Mouse (Mus musculus) neural tube, embryonic 15.5 days (tissue): Measurements from ENCODE around the gene Atp2c2. TPM values are rescaled to one million over a fixed set of nuclear protein-coding genes. Genes with fewer than 3 reads are reported as not detected.

Source experiments
- ATAC-seq: fragments of 200-750 bp; cut with Nextera tagmentation; 2 replicates; pipeline ENCODE4 v1.8.0; 2017; ENCODE audit warnings: mild to moderate bottlenecking, moderate TSS enrichment, moderate library complexity; ENCODE audit not compliant: low FRiP score
- H3K27ac ChIP-seq: fragments of 300-500 bp; sonication (generic); replicated peaks from 2 replicates; pipeline ENCODE4 v1.5.1; 2015; ENCODE audit warnings: mild to moderate bottlenecking, inconsistent platforms
- H3K27me3 ChIP-seq: fragments of 300-500 bp; sonication (generic); replicated peaks from 2 replicates; pipeline ENCODE4 v1.6.1; 2015; ENCODE audit warnings: inconsistent platforms
- H3K36me3 ChIP-seq: fragments of 300-500 bp; sonication (generic); 2 replicates; pipeline ENCODE4 v1.6.1; 2015; ENCODE audit warnings: inconsistent platforms
- H3K4me1 ChIP-seq: fragments of 300-500 bp; sonication (generic); 2 replicates; pipeline ENCODE4 v1.6.1; 2015; ENCODE audit warnings: inconsistent platforms
- H3K4me2 ChIP-seq: fragments of 300-500 bp; sonication (generic); 2 replicates; pipeline ENCODE4 v1.6.1; 2015; ENCODE audit warnings: inconsistent platforms, mild to moderate bottlenecking, moderate library complexity
- H3K4me3 ChIP-seq: fragments of 300-500 bp; sonication (generic); replicated peaks from 2 replicates; pipeline ENCODE4 v1.5.1; 2015; ENCODE audit warnings: mild to moderate bottlenecking, inconsistent platforms
- H3K9ac ChIP-seq: fragments of 300-500 bp; sonication (generic); replicated peaks from 2 replicates; pipeline ENCODE4 v1.6.1; 2015; ENCODE audit warnings: mild to moderate bottlenecking, inconsistent platforms
- H3K9me3 ChIP-seq: fragments of 300-500 bp; sonication (generic); replicated peaks from 2 replicates; pipeline ENCODE4 v1.6.1; 2016; ENCODE audit warnings: inconsistent platforms
- WGBS: fragments of 180-500 bp; shearing (Covaris S2); methylation state at CpG from one replicate; pipeline ENCODE4 v1.1.7; 2015; ENCODE audit warnings: mixed read lengths; 5-methylcytosine and 5-hydroxymethylcytosine counted together
- polyA plus RNA-seq: library from polyadenylated mRNA; unstranded; fragments of >200 nt; fragmentation: Nextera tagmentation; extraction: Ambion mirVana; gene quantifications from 2 replicates; pipeline ENCODE4 v1.2.1, GENCODE M21; 2015

The Atp2c2 gene
- polyA plus RNA-seq, 1 experiment from 2014 or later = 0.36 TPM

GRCm38 (mm10) chr8:119779013-119779737, 79.4 kb downstream of the Atp2c2 start:
- H3K9ac ChIP-seq = peak overlapping the region; percentile 37; the same call in 1 of the 2 replicates

GRCm38 (mm10) chr8:119780402-119781049, 80.7 kb downstream of the Atp2c2 start:
- H3K9ac ChIP-seq = no peak overlapping the region
- no peak for ATAC-seq
- no peak overlapping the region for H3K4me2 ChIP-seq
- no peaks in the 10 kb centered on the region for H3K36me3 ChIP-seq
- H3K4me3 ChIP-seq = no peak overlapping the region
- peaks cover 31% of the 10 kb centered on the region for H3K4me1 ChIP-seq
- H3K27me3 ChIP-seq = no peaks in the 10 kb centered on the region
- no peak overlapping the region for H3K27ac ChIP-seq
- 81% methylated on average over 9 of the region's 9 CpGs for WGBS
- no peaks in the 10 kb centered on the region for H3K9me3 ChIP-seq

More at GRCm38 (mm10) chr8:119779013-119779737, 79.4 kb downstream of the Atp2c2 start:
- H3K9me3 ChIP-seq = no peaks in the 10 kb centered on the region
- no peak overlapping the region for H3K4me3 ChIP-seq
- WGBS = 24% methylated on average over 14 of the region's 14 CpGs
- no peak for ATAC-seq
- H3K27ac ChIP-seq = peak overlapping the region; percentile 90
- H3K27me3 ChIP-seq = no peaks in the 10 kb centered on the region
- H3K36me3 ChIP-seq = no peaks in the 10 kb centered on the region
- peaks cover 29% of the 10 kb centered on the region for H3K4me1 ChIP-seq
- H3K4me2 ChIP-seq = peak overlapping the region; percentile 93

DNA sequence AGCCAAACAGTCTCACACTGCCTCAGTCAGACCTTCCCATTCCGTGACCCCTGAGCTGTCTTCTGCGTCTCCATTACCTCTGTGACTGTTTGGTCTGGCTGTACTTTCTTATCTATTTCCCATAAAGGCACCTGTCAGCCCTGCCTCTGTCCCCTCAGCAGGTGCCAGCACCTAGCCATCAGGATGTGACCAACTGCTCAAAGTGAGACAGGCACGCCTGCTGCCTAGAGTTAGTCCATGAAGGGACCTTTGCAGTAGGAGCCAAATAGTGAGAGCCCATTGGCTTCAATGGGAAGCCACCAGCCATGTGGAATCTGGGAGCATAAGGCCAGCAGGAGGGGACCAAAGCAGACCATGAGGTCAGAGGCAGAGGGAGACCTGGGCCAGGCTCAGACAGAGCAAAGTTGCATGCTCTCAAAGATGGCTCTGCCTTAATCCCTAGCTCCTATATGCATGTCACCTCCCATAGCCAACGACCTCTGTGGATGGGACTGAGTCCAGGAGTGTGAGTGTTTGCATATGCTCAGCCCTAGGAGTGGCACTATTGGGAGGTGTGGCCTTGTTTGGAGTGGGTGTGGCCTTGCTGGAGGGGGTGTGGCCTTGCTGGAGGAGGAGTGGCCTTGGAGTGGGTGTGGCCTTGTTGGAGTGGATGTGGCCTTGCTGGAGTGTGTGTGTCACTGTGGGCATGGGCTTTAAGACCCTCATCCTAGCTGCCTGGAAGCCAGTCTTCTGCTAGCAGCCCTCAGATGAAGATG, 81.5 kb downstream of the Atp2c2 start:
- no peak overlapping the region for H3K4me3 ChIP-seq
- H3K9me3 ChIP-seq = no peaks in the 10 kb centered on the region
- no peak overlapping the region for H3K9ac ChIP-seq
- ATAC-seq = no peak
- WGBS = 71% methylated on average over 4 of the region's 4 CpGs
- no peak overlapping the region for H3K27ac ChIP-seq
- peaks cover 38% of the 10 kb centered on the region for H3K4me1 ChIP-seq
- no peaks in the 10 kb centered on the region for H3K36me3 ChIP-seq
- no peak overlapping the region for H3K4me2 ChIP-seq
- no peaks in the 10 kb centered on the region for H3K27me3 ChIP-seq

DNA sequence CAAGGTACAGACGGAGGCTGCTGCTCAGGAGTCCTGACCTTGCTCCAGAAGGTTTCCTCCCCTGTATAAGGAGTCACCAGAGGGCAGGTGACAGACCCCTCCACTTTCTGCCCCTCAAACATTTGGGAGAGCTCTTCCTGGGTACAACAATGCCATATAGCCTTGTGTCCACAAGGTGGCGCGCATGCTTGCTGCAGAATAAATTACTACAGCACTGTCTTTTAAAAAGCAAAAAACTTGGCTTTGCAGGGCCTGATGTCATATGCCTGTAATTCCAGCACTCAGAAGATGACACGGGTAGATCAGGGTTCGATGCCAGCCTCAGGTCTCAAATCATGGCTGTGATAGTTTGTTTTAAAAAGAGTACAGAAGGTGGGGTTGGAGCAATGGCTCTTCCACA, 82.9 kb downstream of the Atp2c2 start:
- Histone ChIP-seq H3K4me2 (no peak overlapping the region), H3K27ac (no peak overlapping the region), H3K36me3 (no peaks in the 10 kb centered on the region), H3K4me1 (peaks cover 27% of the 10 kb centered on the region), H3K9me3 (no peaks in the 10 kb centered on the region), H3K27me3 (no peaks in the 10 kb centered on the region), H3K9ac (no peak overlapping the region), H3K4me3 (no peak overlapping the region)
- ATAC-seq = no peak
- WGBS = 5% methylated on average over 5 of the region's 5 CpGs

GRCm38 (mm10) chr8:119783579-119783978, 83.8 kb downstream of the Atp2c2 start:
- Histone ChIP-seq H3K9ac (no peak overlapping the region), H3K4me2 (no peak overlapping the region), H3K27ac (no peak overlapping the region), H3K27me3 (no peaks in the 10 kb centered on the region), H3K9me3 (no peaks in the 10 kb centered on the region), H3K36me3 (no peaks in the 10 kb centered on the region), H3K4me3 (no peak overlapping the region), H3K4me1 (peaks cover 21% of the 10 kb centered on the region)
- no peak for ATAC-seq
- 75% methylated on average over 6 of the region's 6 CpGs for WGBS

DNA sequence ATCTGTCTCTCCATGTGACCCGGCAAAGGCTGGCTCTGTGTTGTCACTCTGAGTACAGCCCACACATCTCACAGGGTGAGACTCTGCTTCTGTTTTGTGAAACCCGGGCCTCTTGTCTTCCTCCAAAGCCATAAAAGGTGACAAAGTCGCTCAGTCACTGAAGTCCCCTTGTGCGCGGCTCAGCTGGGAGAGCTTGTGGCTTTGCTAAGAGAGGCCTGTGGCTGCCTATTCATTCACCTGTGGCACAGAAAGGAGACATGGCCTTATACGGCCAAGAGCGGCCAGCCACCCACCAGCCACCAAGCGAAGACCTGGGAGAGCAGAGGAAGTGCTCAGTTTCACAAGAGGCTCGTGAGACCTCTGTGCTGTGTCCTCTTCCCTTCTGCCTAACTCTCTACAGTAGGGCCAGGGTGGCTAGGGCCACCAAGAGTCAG, 84.3 kb downstream of the Atp2c2 start:
- 46% methylated on average over 9 of the region's 9 CpGs for WGBS
- H3K4me1 ChIP-seq = peaks cover 15% of the 10 kb centered on the region
- H3K27ac ChIP-seq = no peak overlapping the region
- no peaks in the 10 kb centered on the region for H3K27me3 ChIP-seq
- H3K9me3 ChIP-seq = no peaks in the 10 kb centered on the region
- no peak overlapping the region for H3K4me2 ChIP-seq
- H3K4me3 ChIP-seq = no peak overlapping the region
- H3K9ac ChIP-seq = no peak overlapping the region
- no peaks in the 10 kb centered on the region for H3K36me3 ChIP-seq
- ATAC-seq = no peak

GRCm38 (mm10) chr8:119784676-119785075, 84.9 kb downstream of the Atp2c2 start:
- H3K9me3 ChIP-seq = no peaks in the 10 kb centered on the region
- no peak overlapping the region for H3K4me2 ChIP-seq
- no peaks in the 10 kb centered on the region for H3K36me3 ChIP-seq
- ATAC-seq = no peak
- no peaks in the 10 kb centered on the region for H3K27me3 ChIP-seq
- H3K4me3 ChIP-seq = no peak overlapping the region
- no peak overlapping the region for H3K27ac ChIP-seq
- no peak overlapping the region for H3K9ac ChIP-seq
- peaks cover 12% of the 10 kb centered on the region for H3K4me1 ChIP-seq
- 69% methylated on average over 7 of the region's 7 CpGs for WGBS

DNA sequence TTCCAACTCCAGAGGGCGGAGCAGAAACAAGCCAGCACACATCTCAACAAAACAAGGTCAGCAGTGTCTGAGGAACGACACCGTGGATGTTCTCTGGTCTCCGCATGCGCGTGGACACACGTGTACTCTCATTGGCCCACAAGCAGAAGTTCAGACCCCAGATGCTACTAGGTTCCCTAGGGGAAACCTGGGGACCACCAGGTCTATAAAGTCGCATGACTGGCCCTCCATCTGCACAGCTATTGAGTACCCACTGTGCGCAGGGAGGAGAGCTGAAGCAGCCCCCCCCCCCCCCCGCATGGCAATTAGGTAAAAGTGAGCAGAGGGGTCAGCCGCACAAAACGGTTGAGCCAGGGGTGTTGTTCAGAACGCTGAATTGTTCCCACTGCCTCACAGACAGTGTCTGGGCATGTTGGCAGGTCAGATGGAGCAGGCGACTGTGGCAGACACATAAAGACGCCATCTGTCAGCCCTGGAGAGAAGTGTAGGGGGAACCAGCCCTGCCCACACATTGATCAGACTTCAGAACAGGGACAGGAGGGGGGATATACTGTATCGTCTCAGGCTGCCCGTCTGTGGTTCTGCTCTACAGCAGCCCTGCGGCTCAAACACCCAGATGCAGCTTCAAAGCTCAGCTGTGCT, 86.1 kb downstream of the Atp2c2 start:
- H3K4me1 ChIP-seq = peaks cover 11% of the 10 kb centered on the region
- no peak overlapping the region for H3K27ac ChIP-seq
- no peaks in the 10 kb centered on the region for H3K9me3 ChIP-seq
- H3K4me3 ChIP-seq = no peak overlapping the region
- WGBS = 19% methylated on average over 18 of the region's 18 CpGs
- no peaks in the 10 kb centered on the region for H3K27me3 ChIP-seq
- no peak overlapping the region for H3K9ac ChIP-seq
- peak overlapping the region; percentile 25; the same call in 1 of the 2 replicates for H3K4me2 ChIP-seq
- H3K36me3 ChIP-seq = no peaks in the 10 kb centered on the region
- ATAC-seq = peak; percentile 36; the same call in 1 of the 2 replicates

DNA sequence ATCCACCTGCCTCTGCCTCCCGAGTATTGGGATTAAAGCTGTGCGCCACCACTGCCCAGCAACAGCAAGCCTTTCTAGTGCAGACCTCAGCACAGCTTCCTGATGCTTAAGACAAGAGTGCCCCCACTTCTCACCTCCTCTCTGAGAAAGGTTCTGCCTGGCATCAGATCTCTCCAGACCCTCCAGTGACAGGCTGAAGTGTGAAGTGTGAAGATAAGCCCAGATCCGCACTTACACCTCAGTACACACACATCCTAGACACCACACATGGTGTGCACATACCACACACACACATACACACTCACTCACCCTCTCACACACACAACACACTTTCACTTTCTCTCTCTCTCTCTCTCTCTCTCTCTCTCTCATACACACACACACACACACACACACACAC, 87.1 kb downstream of the Atp2c2 start:
- WGBS = 91% methylated on average over 3 of the region's 3 CpGs
- Histone ChIP-seq H3K4me3 (no peak overlapping the region), H3K27me3 (no peaks in the 10 kb centered on the region), H3K36me3 (no peaks in the 10 kb centered on the region), H3K4me2 (no peak overlapping the region), H3K27ac (no peak overlapping the region), H3K9ac (no peak overlapping the region), H3K9me3 (no peaks in the 10 kb centered on the region), H3K4me1 (peaks cover 15% of the 10 kb centered on the region)
- no peak for ATAC-seq

DNA sequence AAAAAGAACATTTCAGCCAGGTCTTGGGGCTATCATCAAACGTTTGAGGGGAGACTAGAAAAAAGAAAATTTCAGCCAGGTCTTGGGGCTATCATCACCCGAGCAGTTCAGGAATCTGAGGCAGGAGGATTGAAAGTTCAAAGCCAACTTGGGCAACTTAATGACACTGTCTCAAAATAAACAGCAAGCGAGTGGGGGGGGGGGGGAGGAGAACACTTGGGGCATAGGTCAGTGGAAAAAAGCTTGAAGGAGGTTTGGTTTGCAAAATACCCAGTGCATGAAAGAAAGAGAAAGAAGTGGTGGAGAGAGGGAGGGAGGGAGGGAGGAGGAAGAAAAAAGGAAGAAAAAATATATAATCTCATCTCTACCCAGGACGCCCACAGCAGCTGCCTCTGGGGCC, 87.5 kb downstream of the Atp2c2 start:
- 68% methylated on average over 4 of the region's 4 CpGs for WGBS
- no peak for ATAC-seq
- no peak overlapping the region for H3K9ac ChIP-seq

DNA sequence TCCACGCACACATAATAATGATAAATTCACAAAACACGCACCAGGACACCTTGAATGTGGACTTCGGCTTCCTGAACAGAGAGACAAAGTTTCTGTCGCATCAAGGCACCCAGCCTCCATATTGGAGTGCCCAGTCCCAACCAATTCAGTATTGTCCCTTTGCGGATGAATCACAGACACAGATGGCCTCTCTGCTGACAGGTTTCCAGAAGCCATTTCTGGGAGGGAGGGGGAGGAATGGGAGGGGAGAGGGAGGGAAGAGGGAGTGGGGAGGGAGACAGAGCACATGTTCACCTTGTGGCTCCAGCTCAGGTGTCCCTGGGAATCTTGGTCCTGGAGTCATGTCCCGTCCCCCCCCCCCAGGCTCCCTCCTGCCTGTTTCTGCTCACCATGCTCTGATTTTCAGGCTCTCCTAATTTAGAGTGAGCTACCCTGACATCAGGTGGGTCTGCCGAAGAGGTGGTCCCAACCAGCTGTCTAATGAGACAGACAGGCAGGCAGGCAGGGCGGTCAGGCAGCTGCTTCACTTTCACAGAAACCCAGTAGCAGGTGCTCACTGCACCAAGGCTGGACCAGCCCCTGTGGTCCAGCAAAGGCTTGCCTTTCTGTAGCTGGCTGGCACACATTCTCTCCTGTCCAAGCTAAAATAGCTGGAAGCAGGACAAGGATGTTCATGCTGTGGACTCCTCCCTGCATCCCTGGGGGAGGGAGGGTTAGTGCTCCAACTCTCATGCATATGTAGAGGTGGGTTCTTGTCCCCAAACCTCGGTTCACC, 89.0 kb downstream of the Atp2c2 start:
- H3K9ac ChIP-seq = no peak overlapping the region
- H3K36me3 ChIP-seq = no peaks in the 10 kb centered on the region
- no peaks in the 10 kb centered on the region for H3K9me3 ChIP-seq
- no peak for ATAC-seq
- H3K4me2 ChIP-seq = no peak overlapping the region
- H3K4me1 ChIP-seq = peaks cover 23% of the 10 kb centered on the region
- no peak overlapping the region for H3K27ac ChIP-seq
- H3K27me3 ChIP-seq = no peaks in the 10 kb centered on the region
- 68% methylated on average over 9 of the region's 9 CpGs for WGBS
- no peak overlapping the region for H3K4me3 ChIP-seq

More for the DNA sequence above, 87.5 kb downstream of the Atp2c2 start:
- Histone ChIP-seq H3K27me3 (no peaks in the 10 kb centered on the region), H3K4me1 (peaks cover 20% of the 10 kb centered on the region), H3K27ac (no peak overlapping the region), H3K4me2 (no peak overlapping the region), H3K4me3 (no peak overlapping the region), H3K36me3 (no peaks in the 10 kb centered on the region), H3K9me3 (no peaks in the 10 kb centered on the region)
